Mouse (Mus musculus): ENCODE results near the gene Pepd. TPM values are rescaled to one million over a fixed set of nuclear protein-coding genes. Genes with fewer than 3 reads are reported as not detected.
A peak's percentile ranks its signal among the peaks of the same experiment; 100 is the strongest.

The Pepd gene
- polyA plus RNA-seq, 1 experiment from 2014 or later = 67.3 TPM

GRCm38 (mm10) chr7:34897058-34897457 is 15.1 kb upstream of the Pepd start:
- no peaks in the 10 kb centered on the region for H3K36me3 ChIP-seq (ENCODE audit: control insufficient read depth, insufficient read depth, low read length)
- H3K4me2 ChIP-seq (ENCODE audit: low read depth, low read length) = no peak overlapping the region
- H3K27ac ChIP-seq (ENCODE audit: low read length) = no peak overlapping the region
- H3K4me3 ChIP-seq (ENCODE audit: low read length) = no peak overlapping the region
- no peaks in the 10 kb centered on the region for H3K27me3 ChIP-seq (ENCODE audit: control insufficient read depth, insufficient read depth, low read depth, low read length)
- no peak for ATAC-seq (ENCODE audit: low read depth)
- 0% methylated on average over 1 of the region's 1 CpGs for WGBS
- no peak overlapping the region for H3K9ac ChIP-seq (ENCODE audit: low read length)
- H3K4me1 ChIP-seq (replicated peaks; ENCODE audit: control insufficient read depth, insufficient read depth, low read length) = peaks cover 2% of the 10 kb centered on the region; the same call in 1 of the 2 replicates
- H3K9me3 ChIP-seq (ENCODE audit: control insufficient read depth, low read length) = no peaks in the 10 kb centered on the region

GRCm38 (mm10) chr7:34910096-34911066 is 1.8 kb upstream of the Pepd start:
- Histone ChIP-seq H3K36me3 (ENCODE audit: control insufficient read depth, insufficient read depth, low read length) (no peaks in the 10 kb centered on the region), H3K9me3 (ENCODE audit: control insufficient read depth, low read length) (no peaks in the 10 kb centered on the region), H3K9ac (ENCODE audit: low read length) (no peak overlapping the region), H3K4me2 (ENCODE audit: low read depth, low read length) (no peak overlapping the region), H3K4me1 (replicated peaks; ENCODE audit: control insufficient read depth, insufficient read depth, low read length) (peaks cover 10% of the 10 kb centered on the region), H3K27me3 (ENCODE audit: control insufficient read depth, insufficient read depth, low read depth, low read length) (no peaks in the 10 kb centered on the region; the same call in 1 of the 2 replicates), H3K27ac (ENCODE audit: low read length) (no peak overlapping the region), H3K4me3 (ENCODE audit: low read length) (no peak overlapping the region)
- no peak for ATAC-seq (ENCODE audit: low read depth)
- 24% methylated on average over 24 of the region's 24 CpGs for whole genome bisulfite sequencing

GRCm38 (mm10) chr7:34913956-34914355 is 1.8 kb downstream of the Pepd start:
- Histone ChIP-seq H3K4me3 (ENCODE audit: low read length) (no peak overlapping the region), H3K9ac (ENCODE audit: low read length) (no peak overlapping the region), H3K4me2 (ENCODE audit: low read depth, low read length) (no peak overlapping the region), H3K36me3 (ENCODE audit: control insufficient read depth, insufficient read depth, low read length) (no peaks in the 10 kb centered on the region), H3K4me1 (replicated peaks; ENCODE audit: control insufficient read depth, insufficient read depth, low read length) (peaks cover 10% of the 10 kb centered on the region), H3K9me3 (ENCODE audit: control insufficient read depth, low read length) (no peaks in the 10 kb centered on the region), H3K27me3 (ENCODE audit: control insufficient read depth, insufficient read depth, low read depth, low read length) (no peaks in the 10 kb centered on the region; the same call in 1 of the 2 replicates), H3K27ac (ENCODE audit: low read length) (no peak overlapping the region)
- 86% methylated on average over 9 of the region's 9 CpGs for WGBS
- ATAC-seq (ENCODE audit: low read depth) = no peak

- 84% methylated on average over 5 of the region's 5 CpGs for WGBS
These were observed 3.4 kb downstream of the Pepd start for GRCm38 (mm10) chr7:34915555-34915954.

GRCm38 (mm10) chr7:34917558-34917957 is 5.4 kb downstream of the Pepd start:
- no peak overlapping the region for H3K27ac ChIP-seq (ENCODE audit: low read length)
- 55% methylated on average over 6 of the region's 6 CpGs for WGBS
- no peak overlapping the region for H3K4me2 ChIP-seq (ENCODE audit: low read depth, low read length)
- no peaks in the 10 kb centered on the region for H3K27me3 ChIP-seq (ENCODE audit: control insufficient read depth, insufficient read depth, low read depth, low read length)
- peaks cover 7% of the 10 kb centered on the region for H3K4me1 ChIP-seq (replicated peaks; ENCODE audit: control insufficient read depth, insufficient read depth, low read length)
- no peak overlapping the region for H3K9ac ChIP-seq (ENCODE audit: low read length)
- ATAC-seq (ENCODE audit: low read depth) = peak; percentile 49
- H3K9me3 ChIP-seq (ENCODE audit: control insufficient read depth, low read length) = no peaks in the 10 kb centered on the region
- H3K4me3 ChIP-seq (ENCODE audit: low read length) = no peak overlapping the region
- H3K36me3 ChIP-seq (ENCODE audit: control insufficient read depth, insufficient read depth, low read length) = no peaks in the 10 kb centered on the region; the same call in 1 of the 2 replicates

More at GRCm38 (mm10) chr7:34915555-34915954, 3.4 kb downstream of the Pepd start:
- Histone ChIP-seq H3K36me3 (ENCODE audit: control insufficient read depth, insufficient read depth, low read length) (no peaks in the 10 kb centered on the region), H3K27ac (ENCODE audit: low read length) (no peak overlapping the region), H3K4me3 (ENCODE audit: low read length) (no peak overlapping the region), H3K9ac (ENCODE audit: low read length) (no peak overlapping the region), H3K4me1 (replicated peaks; ENCODE audit: control insufficient read depth, insufficient read depth, low read length) (peaks cover 10% of the 10 kb centered on the region), H3K27me3 (ENCODE audit: control insufficient read depth, insufficient read depth, low read depth, low read length) (no peaks in the 10 kb centered on the region; the same call in 1 of the 2 replicates), H3K9me3 (ENCODE audit: control insufficient read depth, low read length) (no peaks in the 10 kb centered on the region), H3K4me2 (ENCODE audit: low read depth, low read length) (no peak overlapping the region)
- no peak for ATAC-seq (ENCODE audit: low read depth)

- H3K4me2 ChIP-seq (ENCODE audit: low read depth, low read length) = no peak overlapping the region
- H3K9ac ChIP-seq (ENCODE audit: low read length) = no peak overlapping the region
- no peaks in the 10 kb centered on the region for H3K27me3 ChIP-seq (ENCODE audit: control insufficient read depth, insufficient read depth, low read depth, low read length)
- no peaks in the 10 kb centered on the region for H3K9me3 ChIP-seq (ENCODE audit: control insufficient read depth, low read length)
- no peak overlapping the region for H3K4me3 ChIP-seq (ENCODE audit: low read length)
- WGBS = 88% methylated on average over 4 of the region's 4 CpGs
- peaks cover 3% of the 10 kb centered on the region for H3K4me1 ChIP-seq (replicated peaks; ENCODE audit: control insufficient read depth, insufficient read depth, low read length)
- H3K36me3 ChIP-seq (ENCODE audit: control insufficient read depth, insufficient read depth, low read length) = no peaks in the 10 kb centered on the region; the same call in 1 of the 2 replicates
- H3K27ac ChIP-seq (ENCODE audit: low read length) = peak overlapping the region; percentile 12; the same call in 1 of the 2 replicates
- ATAC-seq (ENCODE audit: low read depth) = no peak
These were observed 5.8 kb downstream of the Pepd start for GRCm38 (mm10) chr7:34917998-34918397.

GRCm38 (mm10) chr7:34918416-34918815 is 6.2 kb downstream of the Pepd start:
- no peaks in the 10 kb centered on the region for H3K9me3 ChIP-seq (ENCODE audit: control insufficient read depth, low read length)
- H3K36me3 ChIP-seq (ENCODE audit: control insufficient read depth, insufficient read depth, low read length) = no peaks in the 10 kb centered on the region; the same call in 1 of the 2 replicates
- ATAC-seq (ENCODE audit: low read depth) = no peak
- no peak overlapping the region for H3K9ac ChIP-seq (ENCODE audit: low read length)
- WGBS = 70% methylated on average over 8 of the region's 8 CpGs
- no peaks in the 10 kb centered on the region for H3K4me1 ChIP-seq (replicated peaks; ENCODE audit: control insufficient read depth, insufficient read depth, low read length)
- no peak overlapping the region for H3K27ac ChIP-seq (ENCODE audit: low read length)
- no peak overlapping the region for H3K4me2 ChIP-seq (ENCODE audit: low read depth, low read length)
- no peak overlapping the region for H3K4me3 ChIP-seq (ENCODE audit: low read length)
- H3K27me3 ChIP-seq (ENCODE audit: control insufficient read depth, insufficient read depth, low read depth, low read length) = no peaks in the 10 kb centered on the region

GRCm38 (mm10) chr7:34919054-34919453 is 6.9 kb downstream of the Pepd start:
- Histone ChIP-seq H3K27ac (ENCODE audit: low read length) (no peak overlapping the region), H3K27me3 (ENCODE audit: control insufficient read depth, insufficient read depth, low read depth, low read length) (no peaks in the 10 kb centered on the region), H3K4me3 (ENCODE audit: low read length) (no peak overlapping the region), H3K4me2 (ENCODE audit: low read depth, low read length) (no peak overlapping the region), H3K9ac (ENCODE audit: low read length) (no peak overlapping the region), H3K4me1 (replicated peaks; ENCODE audit: control insufficient read depth, insufficient read depth, low read length) (no peaks in the 10 kb centered on the region), H3K9me3 (ENCODE audit: control insufficient read depth, low read length) (no peaks in the 10 kb centered on the region), H3K36me3 (ENCODE audit: control insufficient read depth, insufficient read depth, low read length) (no peaks in the 10 kb centered on the region; the same call in 1 of the 2 replicates)
- ATAC-seq (ENCODE audit: low read depth) = no peak
- WGBS = 61% methylated on average over 5 of the region's 5 CpGs

GRCm38 (mm10) chr7:34919809-34920208 is 7.6 kb downstream of the Pepd start:
- no peak overlapping the region for H3K9ac ChIP-seq (ENCODE audit: low read length)
- H3K4me3 ChIP-seq (ENCODE audit: low read length) = no peak overlapping the region
- no peaks in the 10 kb centered on the region for H3K9me3 ChIP-seq (ENCODE audit: control insufficient read depth, low read length)
- ATAC-seq (ENCODE audit: low read depth) = no peak
- H3K27ac ChIP-seq (ENCODE audit: low read length) = no peak overlapping the region
- H3K27me3 ChIP-seq (ENCODE audit: control insufficient read depth, insufficient read depth, low read depth, low read length) = no peaks in the 10 kb centered on the region
- no peaks in the 10 kb centered on the region; the same call in 1 of the 2 replicates for H3K36me3 ChIP-seq (ENCODE audit: control insufficient read depth, insufficient read depth, low read length)
- no peak overlapping the region for H3K4me2 ChIP-seq (ENCODE audit: low read depth, low read length)
- H3K4me1 ChIP-seq (replicated peaks; ENCODE audit: control insufficient read depth, insufficient read depth, low read length) = no peaks in the 10 kb centered on the region
- WGBS = 52% methylated on average over 5 of the region's 5 CpGs
